Mouse (Mus musculus) liver, embryonic 14 days (tissue): ENCODE results near the gene Mid1. TPM values are rescaled to one million over a fixed set of nuclear protein-coding genes. Genes with fewer than 3 reads are reported as not detected.

ENCODE experiments used
- polyA plus RNA-seq: library from polyadenylated mRNA; depleted of rRNA; stranded (reverse); fragments of >200 nt; gene quantifications from 2 replicates; pipeline ENCODE4 v1.2.3, GENCODE M21; 2012; rRNA removed

Gene Mid1
- 2.2 and 2.4 TPM in 2 replicates for polyA plus RNA-seq

DNA sequence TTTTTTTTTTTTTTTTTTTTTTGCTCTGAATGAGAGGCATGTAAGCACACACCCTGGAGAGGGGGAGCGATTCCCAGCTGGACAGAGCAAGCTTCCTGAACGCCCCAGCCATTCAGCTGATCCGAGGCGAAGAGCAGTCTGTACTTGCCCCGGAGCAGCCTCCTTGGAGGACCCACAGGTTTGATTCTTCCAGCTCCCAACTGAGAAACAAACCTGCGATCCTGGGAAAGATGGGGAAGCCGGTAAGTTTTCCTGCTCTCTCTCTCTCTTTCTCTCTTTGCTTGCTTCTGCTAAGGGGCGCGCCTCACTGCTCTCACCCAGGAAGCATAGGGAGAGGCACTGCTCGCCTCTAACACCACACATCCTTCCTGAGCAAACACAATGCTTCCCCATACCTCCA is at the start of gene Mid1:
TSS of gene Mid1 (plus strand) at position 69 of the 400 bp plus-strand sequence.

GRCm38 (mm10) chrX:169779535-169779934 is 94.5 kb downstream of the Mid1 start, which contains the start of gene 4933400A11Rik:
4933400A11Rik (minus strand) TSS chrX:169779635.

GRCm38 (mm10) chrX:170009016-170009750 is 324.2 kb downstream of the Mid1 start, which contains the start of gene Gm21887:
Gm21887 (plus strand) TSS chrX:170009659.

Other genes starting within 250 kb of the Mid1 start
- gene 4933400A11Rik, start 94.4 kb downstream of the Mid1 start, polyA plus RNA-seq, result not detected in 2 replicates